Mouse (Mus musculus) CH12.LX (cell line): ENCODE measurements around the gene Vwa3b. TPM values are rescaled to one million over a fixed set of nuclear protein-coding genes. Genes with fewer than 3 reads are reported as not detected.
A peak's percentile ranks its signal among the peaks of the same experiment; 100 is the strongest.

Experiments
- DNase-seq: peaks from one replicate; pipeline ENCODE4 v3.0.0-alpha.2; 2013; ENCODE audit errors: extremely low read depth
- H3K27ac ChIP-seq: 2 replicates; pipeline ENCODE4 v1.5.1; 2012; ENCODE audit warnings: low read depth, mild to moderate bottlenecking, control low read depth, moderate library complexity; ENCODE audit not compliant: insufficient read depth
- H3K27me3 ChIP-seq: replicated peaks from 2 replicates; pipeline ENCODE3; 2012; ENCODE audit warnings: inconsistent platforms
- H3K36me3 ChIP-seq, 2 experiments: replicated peaks in 1 of 2; 2 replicates each; pipeline versions ENCODE3 to v1.6.1; 2012; ENCODE audit warnings: inconsistent platforms in 1 of 2, low read length in 1 of 2, mild to moderate bottlenecking in 1 of 2, mixed read lengths in 1 of 2, moderate library complexity in 1 of 2; ENCODE audit not compliant: control insufficient read depth in 1 of 2, insufficient read depth in 1 of 2
- H3K4me1 ChIP-seq, 2 experiments: 2 replicates each; pipeline ENCODE4 v1.6.1; 2012; ENCODE audit warnings: inconsistent platforms in 1 of 2, moderate library complexity in 1 of 2; ENCODE audit not compliant: insufficient read depth in 2 of 2, control insufficient read depth in 1 of 2
- H3K4me2 ChIP-seq: 2 replicates; pipeline ENCODE4 v1.6.1; 2012; ENCODE audit warnings: low read depth, mild to moderate bottlenecking, control low read depth; ENCODE audit not compliant: poor library complexity, insufficient read depth, severe bottlenecking
- H3K4me3 ChIP-seq, 3 experiments: fragments of 150-350 bp in 1 of 3; sonication (generic) in 1 of 3; replicated peaks in 1 of 3; 2 replicates each; pipeline versions ENCODE3 to v1.5.1; 2011 to 2012; ENCODE audit warnings: low read depth in 2 of 3, low read length in 2 of 3, mild to moderate bottlenecking in 2 of 3, moderate library complexity in 2 of 3, control low read depth in 1 of 3, improper control_type of control experiment in 1 of 3, inconsistent platforms in 1 of 3, mixed read lengths in 1 of 3; ENCODE audit not compliant: poor library complexity in 1 of 3
- H3K79me2 ChIP-seq: replicated peaks from 2 replicates; pipeline ENCODE4 v1.6.1; 2012; ENCODE audit warnings: mild to moderate bottlenecking, moderate library complexity; ENCODE audit not compliant: control insufficient read depth, poor library complexity, insufficient read depth, severe bottlenecking; ENCODE audit errors: extremely low read depth
- H3K9ac ChIP-seq: 2 replicates; pipeline ENCODE4 v1.6.1; 2012; ENCODE audit warnings: low read depth, mild to moderate bottlenecking, control low read depth, moderate library complexity; ENCODE audit not compliant: insufficient read depth
- H3K9me3 ChIP-seq: replicated peaks from 2 replicates; pipeline ENCODE3; 2012; ENCODE audit warnings: low read length, inconsistent platforms, mixed read lengths
- BHLHE40 ChIP-seq: IDR thresholded peaks from 2 replicates; pipeline ENCODE4 v1.6.1; 2011; ENCODE audit warnings: mild to moderate bottlenecking, low read depth, low read length, improper control_type of control experiment
- CHD2 ChIP-seq: IDR thresholded peaks from 2 replicates; pipeline ENCODE4 v1.6.1; 2011; ENCODE audit warnings: low read length, improper control_type of control experiment
- CTCF ChIP-seq, 2 experiments: IDR thresholded peaks in 1 of 2; conservative IDR thresholded peaks in 1 of 2; 2 replicates each; pipeline ENCODE4 v1.5.1; 2011 to 2012; ENCODE audit warnings: low read depth in 2 of 2, low read length in 2 of 2, improper control_type of control experiment in 1 of 2, inconsistent platforms in 1 of 2, mild to moderate bottlenecking in 1 of 2, moderate library complexity in 1 of 2
- EP300 ChIP-seq: IDR thresholded peaks from 2 replicates; pipeline ENCODE4 v1.6.1; 2011; ENCODE audit warnings: low read length, improper control_type of control experiment
- ETS1 ChIP-seq: conservative IDR thresholded peaks from 2 replicates; pipeline ENCODE4 v1.6.1; 2012; ENCODE audit warnings: low read depth, mild to moderate bottlenecking, inconsistent platforms, low read length, improper control_type of control experiment, moderate library complexity
- HCFC1 ChIP-seq: IDR thresholded peaks from 2 replicates; pipeline ENCODE4 v1.6.1; 2012; ENCODE audit warnings: low read depth, mild to moderate bottlenecking, inconsistent platforms, low read length, improper control_type of control experiment
- IRF4 ChIP-seq: IDR thresholded peaks from 2 replicates; pipeline ENCODE4 v1.6.1; 2014; ENCODE audit warnings: low read depth, mild to moderate bottlenecking, inconsistent platforms, low read length, improper control_type of control experiment
- JUND ChIP-seq: conservative IDR thresholded peaks from 2 replicates; pipeline ENCODE4 v1.6.1; 2011; ENCODE audit warnings: low read depth, low read length, improper control_type of control experiment
- MAFK ChIP-seq: IDR thresholded peaks from 2 replicates; pipeline ENCODE4 v1.6.1; 2011; ENCODE audit warnings: low read length, improper control_type of control experiment; ENCODE audit not compliant: insufficient replicate concordance
- MAX ChIP-seq: IDR thresholded peaks from 2 replicates; pipeline ENCODE4 v1.6.1; 2011; ENCODE audit warnings: low read length, improper control_type of control experiment
- MEF2A ChIP-seq: IDR thresholded peaks from 2 replicates; pipeline ENCODE4 v1.6.1; 2014; ENCODE audit warnings: low read depth, mild to moderate bottlenecking, inconsistent platforms, low read length, improper control_type of control experiment, borderline replicate concordance
- MYC ChIP-seq: IDR thresholded peaks from 2 replicates; pipeline ENCODE4 v1.6.1; 2011; ENCODE audit warnings: low read depth, mild to moderate bottlenecking, improper control_type of control experiment, low read length
- NELFE ChIP-seq: IDR thresholded peaks from 2 replicates; pipeline ENCODE4 v1.6.1; 2011; ENCODE audit warnings: low read depth, low read length, improper control_type of control experiment
- PAX5 ChIP-seq: IDR thresholded peaks from 2 replicates; pipeline ENCODE4 v1.6.1; 2012; ENCODE audit warnings: low read length, inconsistent platforms, mixed read lengths
- RAD21 ChIP-seq: IDR thresholded peaks from 2 replicates; pipeline ENCODE4 v1.6.1; 2011; ENCODE audit warnings: low read depth, mild to moderate bottlenecking, low read length, improper control_type of control experiment, moderate library complexity
- RCOR1 ChIP-seq: conservative IDR thresholded peaks from 2 replicates; pipeline ENCODE4 v1.6.1; 2012; ENCODE audit warnings: low read depth, mild to moderate bottlenecking, inconsistent platforms, low read length, improper control_type of control experiment
- SMC3 ChIP-seq: IDR thresholded peaks from 2 replicates; pipeline ENCODE4 v1.6.1; 2011; ENCODE audit warnings: low read depth, low read length, improper control_type of control experiment
- TBP ChIP-seq: conservative IDR thresholded peaks from 2 replicates; pipeline ENCODE4 v1.6.1; 2011; ENCODE audit warnings: low read depth, low read length, improper control_type of control experiment
- UBTF ChIP-seq: IDR thresholded peaks from 2 replicates; pipeline ENCODE4 v1.6.1; 2012; ENCODE audit warnings: low read depth, mild to moderate bottlenecking, inconsistent platforms, low read length, improper control_type of control experiment, moderate library complexity
- USF1 ChIP-seq: IDR thresholded peaks from 2 replicates; pipeline ENCODE4 v1.6.1; 2014; ENCODE audit warnings: low read depth, mild to moderate bottlenecking, inconsistent platforms, low read length, improper control_type of control experiment
- ZC3H11A ChIP-seq: IDR thresholded peaks from 2 replicates; pipeline ENCODE4 v1.6.1; 2012; ENCODE audit warnings: low read depth, mild to moderate bottlenecking, inconsistent platforms, low read length, improper control_type of control experiment
- ZMIZ1 ChIP-seq: IDR thresholded peaks from 2 replicates; pipeline ENCODE4 v1.6.1; 2012; ENCODE audit warnings: low read depth, mild to moderate bottlenecking, inconsistent platforms, low read length, improper control_type of control experiment
- ZNF384 ChIP-seq: IDR thresholded peaks from 2 replicates; pipeline ENCODE4 v1.6.1; 2012; ENCODE audit warnings: low read depth, low read length, improper control_type of control experiment, inconsistent platforms
- dilution Hi-C: fragments of 300-500 bp; cut with MboI; formaldehyde crosslinking; loops from 2 replicates; pipeline ENCODE4 v1.14.3; 2020; ENCODE audit warnings: low sequenced_read_pairs; ENCODE audit not compliant: extremely low pct_unique_long_range_greater_than_20kb, extremely low pct_ligation_motif_present
- in situ Hi-C: fragments of 300-500 bp; cut with MboI; formaldehyde crosslinking; loops from 3 replicates; pipeline ENCODE4 v1.14.3; 2019; ENCODE audit warnings: low sequenced_read_pairs, low pct_ligation_motif_present, low pct_unique_long_range_greater_than_20kb, mixed read lengths
- polyA plus RNA-seq: library from polyadenylated mRNA; unstranded; fragments of >175 nt; gene quantifications from 2 replicates; pipeline ENCODE4 v1.2.1, GENCODE M21; 2012; ENCODE audit warnings: low read depth; ENCODE audit not compliant: insufficient read length
- total RNA-seq, 2 experiments: library from RNA; depleted of rRNA; stranded (reverse); fragments of 300-350 nt in 1 of 2; fragments of >200 nt in 1 of 2; gene quantifications; 2 replicates each; pipeline ENCODE4 v1.2.3; 2012 to 2014

Vwa3b gene
- total and polyA plus RNA-seq, 3 experiments, result not detected

- no peak for DNase-seq
- Histone ChIP-seq H3K27ac (no peak overlapping the region), H3K4me3 (no peak overlapping the region)
- TF ChIP-seq EP300 (no peak), CTCF (conservative IDR thresholded peaks at IDR 0.05 in 1 of 2, IDR thresholded peaks at IDR 0.05 in 1 of 2; ENCODE audit: low read depth in 2 of 2, low read length in 2 of 2) (peak in 1 of 2 experiments; percentile 38; a peak in 2 of 4 replicates), JUND (no peak), ETS1 (no peak), RAD21 (peak; percentile 38), BHLHE40 (no peak), NELFE (no peak), MYC (no peak), IRF4 (no peak), SMC3 (peak; percentile 30)
- TF ChIP-seq, all 38 proteins: peak for 3
- dilution Hi-C loops, result no loop called here
- Histone ChIP-seq H3K9me3 (no peaks in the 10 kb centered on the region), H3K4me2 (no peak overlapping the region), H3K79me2 (no peaks in the 10 kb centered on the region), H3K9ac (no peak overlapping the region), H3K27me3 (no peaks in the 10 kb centered on the region), H3K36me3 (no peaks in the 10 kb centered on the region), H3K4me1 (peaks cover 0 to 6% of the 10 kb centered on the region in 2 experiments; a peak in 1 of 4 replicates)
- in situ Hi-C loops, result no loop called here
Measured at GRCm38 (mm10) chr1:37177874-37178273, 151.5 kb downstream of the Vwa3b start.

GRCm38 (mm10) chr1:37179852-37180251 is 153.5 kb downstream of the Vwa3b start:
- Histone ChIP-seq H3K79me2 (no peaks in the 10 kb centered on the region), H3K27me3 (no peaks in the 10 kb centered on the region), H3K9me3 (no peaks in the 10 kb centered on the region), H3K4me2 (no peak overlapping the region), H3K4me3 (no peak overlapping the region), H3K27ac (no peak overlapping the region), H3K9ac (no peak overlapping the region), H3K4me1 (peaks cover 0 to 6% of the 10 kb centered on the region in 2 experiments; a peak in 1 of 4 replicates), H3K36me3 (no peaks in the 10 kb centered on the region)
- dilution Hi-C loops (no loop called here), in situ Hi-C loops (no loop called here)
- TF ChIP-seq RCOR1, result no peak
- no peak for TF ChIP-seq ZNF384
- TF ChIP-seq CHD2, result no peak
- TF ChIP-seq MAFK, result no peak
- TF ChIP-seq, all 38 proteins: peak for 0
- DNase-seq, result no peak

- H3K4me3 ChIP-seq, result no peak overlapping the region
- no peak for DNase-seq
- dilution Hi-C loops, result no loop called here
Measured at GRCm38 (mm10) chr1:37187050-37187449, 160.7 kb downstream of the Vwa3b start.

More at GRCm38 (mm10) chr1:37187050-37187449, 160.7 kb downstream of the Vwa3b start:
- Histone ChIP-seq H3K79me2 (no peaks in the 10 kb centered on the region), H3K9me3 (no peaks in the 10 kb centered on the region), H3K27ac (no peak overlapping the region), H3K4me1 (peaks cover 0 to 3% of the 10 kb centered on the region in 2 experiments; a peak in 1 of 4 replicates), H3K27me3 (peaks cover 3% of the 10 kb centered on the region), H3K4me2 (no peak overlapping the region), H3K9ac (no peak overlapping the region), H3K36me3 (no peaks in the 10 kb centered on the region)
- in situ Hi-C loops, result no loop called here
- TF ChIP-seq IRF4, result no peak
- no peak for TF ChIP-seq ZC3H11A
- no peak for TF ChIP-seq ZMIZ1
- TF ChIP-seq MEF2A, result no peak
- TF ChIP-seq UBTF, result no peak
- no peak for TF ChIP-seq EP300
- no peak for TF ChIP-seq USF1
- no peak for TF ChIP-seq ETS1
- TF ChIP-seq TBP, result no peak
- TF ChIP-seq MAX, result no peak
- TF ChIP-seq RCOR1, result no peak
- TF ChIP-seq PAX5, result no peak
- no peak for TF ChIP-seq HCFC1
